In the genomic region with DNA sequence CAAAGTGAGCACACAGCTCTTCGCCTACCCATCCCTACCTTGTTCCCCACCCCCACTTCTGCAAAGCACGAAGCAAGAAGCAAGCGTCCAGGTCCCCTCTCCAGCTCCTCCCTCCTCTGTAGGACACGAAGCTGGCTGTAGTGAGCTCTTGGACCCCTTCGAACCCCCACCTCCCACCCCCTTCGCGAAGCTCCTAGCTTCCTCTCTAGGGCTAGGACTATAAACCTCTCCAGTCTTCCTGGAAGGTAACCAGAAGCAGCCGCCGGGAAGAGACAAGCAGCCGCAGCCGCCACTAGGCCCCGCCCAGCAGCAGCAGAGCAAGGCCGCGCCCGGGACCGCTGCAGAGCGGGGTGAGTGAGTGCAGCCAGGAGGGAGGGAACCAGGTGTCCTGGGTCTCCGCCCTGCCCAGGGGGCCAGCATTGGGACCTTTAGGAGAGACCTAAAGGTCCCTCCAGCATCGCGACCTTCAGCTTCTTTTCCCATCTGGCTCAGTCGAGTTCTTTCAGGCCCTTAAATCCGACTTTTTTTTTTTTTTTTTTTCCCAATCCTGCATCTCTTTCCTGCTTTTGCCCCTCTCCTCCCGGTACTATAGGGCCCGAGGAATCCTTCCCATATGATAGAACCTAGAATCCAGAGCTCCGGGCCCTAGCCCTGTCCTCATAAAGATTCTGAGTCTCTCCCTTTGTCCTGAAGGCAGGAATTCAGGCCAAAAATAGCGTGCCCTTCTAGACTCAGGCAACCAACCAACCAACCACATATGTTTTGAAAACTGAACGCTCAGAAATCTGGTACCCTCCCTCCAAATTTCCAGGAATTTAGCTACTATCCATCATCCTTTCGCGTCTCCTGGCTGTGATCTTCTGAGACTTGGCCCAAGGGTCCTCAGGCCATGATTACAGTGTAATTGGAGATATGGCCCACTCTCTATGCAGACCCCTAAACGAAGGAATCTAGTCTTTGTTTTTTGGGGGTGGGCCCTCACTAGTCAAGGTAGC, we compare ENCODE assay signal across 1 mouse cellular context.
TF ChIP-seq lines count a peak whose summit lies in the region.

A gene (plus strand): TSS at position 105 of the 995 bp plus-strand sequence.
A gene (plus strand): TSS at position 204 of the 995 bp plus-strand sequence.

TF ChIP-seq in myocyte, 11 proteins besides CTCF, POLR2A, EP300 and RAD21:
- TF ChIP-seq MYOD1 (IDR thresholded peaks at IDR 0.05; ENCODE audit: control insufficient read depth in 1 of 3, insufficient read length in 2 of 3, low read depth in 2 of 3) (peak in 2 of 3 experiments; percentile 49 to 66), POLR2AphosphoS2 (IDR thresholded peaks at IDR 0.05; ENCODE audit: insufficient read length, low read depth) (peak; percentile 65), TCF12 (IDR thresholded peaks at IDR 0.05; ENCODE audit: insufficient read depth, poor library complexity, severe bottlenecking) (no peak), MAX (IDR thresholded peaks at IDR 0.05; ENCODE audit: low read depth) (no peak), E2F4 (IDR thresholded peaks at IDR 0.05; ENCODE audit: insufficient read depth) (no peak), REST (IDR thresholded peaks at IDR 0.05; ENCODE audit: insufficient read depth, insufficient read length) (no peak), CEBPB (IDR thresholded peaks at IDR 0.05; ENCODE audit: insufficient read depth, poor library complexity, severe bottlenecking) (no peak), SRF (IDR thresholded peaks at IDR 0.05; ENCODE audit: control insufficient read depth, insufficient read length, low read depth) (no peak), TCF3 (IDR thresholded peaks at IDR 0.05; ENCODE audit: insufficient read length, low read depth) (no peak), MYOG (IDR thresholded peaks at IDR 0.05; ENCODE audit: control insufficient read depth in 1 of 3, insufficient read depth in 1 of 3, insufficient read length in 2 of 3, low read depth in 2 of 3) (peak in 2 of 3 experiments; percentile 29 to 55)
